Mouse (Mus musculus): ENCODE data around the gene Ankk1.

DNA sequence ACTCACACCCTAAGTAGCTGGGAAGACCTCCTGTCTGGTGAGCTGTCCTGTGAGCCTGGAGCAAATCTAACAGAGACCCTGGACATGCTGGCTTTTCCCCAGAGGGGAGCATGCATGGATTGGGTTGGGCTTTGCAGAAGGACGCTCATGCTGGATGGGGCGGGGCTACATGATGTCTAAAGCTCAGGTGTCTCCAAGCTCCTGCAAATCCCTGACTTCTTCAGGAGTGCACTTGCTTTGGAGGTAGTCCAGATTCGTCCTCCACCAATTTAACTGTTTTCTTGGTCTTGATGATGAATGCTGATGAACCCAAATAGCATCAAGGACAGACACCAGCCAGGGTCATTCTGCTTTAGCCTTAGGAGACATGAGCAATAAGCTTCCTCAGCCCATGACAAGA is 23.7 kb upstream of the Ankk1 start:
- no peak for TF ChIP-seq CTCF (IDR thresholded peaks at IDR 0.05; ENCODE audit: control insufficient read depth, insufficient read depth, insufficient read length)
- no peak for TF ChIP-seq FOSL1 (IDR thresholded peaks at IDR 0.05; ENCODE audit: insufficient read depth, low read length, poor library complexity, severe bottlenecking)
- no peak for TF ChIP-seq USF1 (IDR thresholded peaks at IDR 0.05; ENCODE audit: low read depth)
- TF ChIP-seq MYOD1 (IDR thresholded peaks at IDR 0.05; ENCODE audit: control insufficient read depth, insufficient read length, low read depth) = no peak
- TF ChIP-seq MAX (IDR thresholded peaks at IDR 0.05) = no peak

Data from C2C12 (cell line).